Mouse (Mus musculus): ENCODE data around the gene Akt3. TPM values are rescaled to one million over a fixed set of nuclear protein-coding genes. Genes with fewer than 3 reads are reported as not detected.

Akt3 gene
- polyA plus RNA-seq, 1 experiment = 3.6 TPM

DNA sequence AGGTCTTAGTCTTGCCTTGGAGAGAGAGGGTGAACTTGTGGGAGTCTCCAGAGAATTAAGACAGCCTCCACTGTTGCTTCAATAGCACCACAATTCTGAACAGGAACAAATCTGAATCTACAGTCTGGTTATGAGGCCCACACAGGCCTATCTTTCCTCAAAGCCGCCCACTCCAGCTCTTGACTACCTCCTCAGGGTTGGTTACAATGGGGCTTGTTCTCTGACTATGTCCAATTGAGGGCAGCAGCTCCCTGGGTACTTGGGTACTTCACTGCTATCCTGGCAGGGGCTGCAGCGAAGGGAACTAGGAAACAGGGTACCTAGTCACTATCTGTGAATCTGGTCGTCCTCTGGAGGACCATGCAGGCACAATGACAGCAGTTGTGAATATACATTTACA lies 230.3 kb downstream of the Akt3 start:
- no peak overlapping the region for H3K27ac ChIP-seq (ENCODE audit: insufficient read depth, low read depth, low read length)
- no peaks in the 10 kb centered on the region for H3K36me3 ChIP-seq (ENCODE audit: control insufficient read depth, insufficient read depth, low read length)
- no peaks in the 10 kb centered on the region for H3K4me1 ChIP-seq (ENCODE audit: control insufficient read depth, insufficient read depth, low read length)
- 93% methylated on average over 3 of the region's 3 CpGs for WGBS
- no peak overlapping the region for H3K4me3 ChIP-seq (ENCODE audit: insufficient read depth, low read depth, low read length)
- H3K27me3 ChIP-seq (replicated peaks; ENCODE audit: control insufficient read depth, insufficient read depth, low read length) = no peaks in the 10 kb centered on the region
- no peak for DNase-seq
- TF ChIP-seq CTCF (conservative IDR thresholded peaks at IDR 0.05; ENCODE audit: insufficient read depth, insufficient read length, low read depth, low read length) = no peak

DNA sequence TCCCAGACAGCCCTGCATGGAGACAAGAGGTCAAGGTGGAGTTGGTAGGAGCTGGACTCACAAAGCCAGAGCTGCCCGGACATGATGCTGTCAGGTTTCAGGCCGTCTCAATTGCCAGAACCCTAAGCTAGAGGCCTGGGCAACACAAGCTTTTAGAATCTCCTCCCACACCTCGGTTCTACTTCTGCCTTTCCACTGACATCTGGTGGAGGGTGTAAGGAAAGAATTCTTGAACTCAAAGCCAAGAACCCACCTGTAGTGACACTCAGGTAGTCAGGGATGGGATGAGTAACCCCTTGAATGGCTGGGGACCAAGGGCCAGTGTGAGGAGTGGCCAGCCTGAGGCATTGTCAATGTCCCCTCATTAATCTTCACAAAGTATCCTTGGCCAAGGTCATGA lies 235.3 kb downstream of the Akt3 start:
- H3K4me1 ChIP-seq (ENCODE audit: control insufficient read depth, insufficient read depth, low read length) = no peaks in the 10 kb centered on the region
- DNase-seq = no peak
- no peak overlapping the region for H3K27ac ChIP-seq (ENCODE audit: insufficient read depth, low read depth, low read length)
- no peak overlapping the region for H3K4me3 ChIP-seq (ENCODE audit: insufficient read depth, low read depth, low read length)
- no peak for TF ChIP-seq POLR2A (IDR thresholded peaks at IDR 0.05; ENCODE audit: low read depth, low read length)
- TF ChIP-seq CTCF (conservative IDR thresholded peaks at IDR 0.05; ENCODE audit: insufficient read depth, insufficient read length, low read depth, low read length) = no peak
- H3K36me3 ChIP-seq (ENCODE audit: control insufficient read depth, insufficient read depth, low read length) = no peaks in the 10 kb centered on the region; the same call in 1 of the 2 replicates
- H3K27me3 ChIP-seq (replicated peaks; ENCODE audit: control insufficient read depth, insufficient read depth, low read length) = no peaks in the 10 kb centered on the region
- WGBS = 40% methylated on average over 3 of the region's 3 CpGs

DNA sequence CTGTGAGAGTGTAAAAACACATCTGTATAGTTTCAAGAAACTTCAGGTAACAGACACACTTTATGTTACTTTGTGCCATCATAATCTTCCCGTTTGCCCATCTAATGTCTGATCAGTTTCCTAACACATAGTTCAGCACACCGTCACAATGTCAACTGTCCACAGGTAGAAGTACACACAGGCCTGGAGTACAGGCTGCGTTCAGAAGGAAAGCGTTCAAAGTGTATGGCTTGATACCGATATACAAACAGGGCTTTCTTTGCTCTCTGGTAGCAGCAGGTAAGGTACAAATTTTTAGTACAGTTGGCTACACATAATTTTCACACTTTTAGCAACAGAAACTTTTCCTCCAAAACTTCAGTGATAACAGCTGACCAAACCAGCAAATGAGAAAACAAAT lies 238.3 kb downstream of the Akt3 start:
- Histone ChIP-seq H3K36me3 (ENCODE audit: control insufficient read depth, insufficient read depth, low read length) (no peaks in the 10 kb centered on the region; the same call in 1 of the 2 replicates), H3K4me3 (ENCODE audit: insufficient read depth, low read depth, low read length) (no peak overlapping the region), H3K27ac (ENCODE audit: insufficient read depth, low read depth, low read length) (no peak overlapping the region), H3K4me1 (ENCODE audit: control insufficient read depth, insufficient read depth, low read length) (no peaks in the 10 kb centered on the region), H3K27me3 (replicated peaks; ENCODE audit: control insufficient read depth, insufficient read depth, low read length) (no peaks in the 10 kb centered on the region)
- no peak for TF ChIP-seq CTCF (conservative IDR thresholded peaks at IDR 0.05; ENCODE audit: insufficient read depth, insufficient read length, low read depth, low read length)
- no peak for TF ChIP-seq POLR2A (IDR thresholded peaks at IDR 0.05; ENCODE audit: low read depth, low read length)
- DNase-seq = no peak
- WGBS = 94% methylated on average over 5 of the region's 5 CpGs

DNA sequence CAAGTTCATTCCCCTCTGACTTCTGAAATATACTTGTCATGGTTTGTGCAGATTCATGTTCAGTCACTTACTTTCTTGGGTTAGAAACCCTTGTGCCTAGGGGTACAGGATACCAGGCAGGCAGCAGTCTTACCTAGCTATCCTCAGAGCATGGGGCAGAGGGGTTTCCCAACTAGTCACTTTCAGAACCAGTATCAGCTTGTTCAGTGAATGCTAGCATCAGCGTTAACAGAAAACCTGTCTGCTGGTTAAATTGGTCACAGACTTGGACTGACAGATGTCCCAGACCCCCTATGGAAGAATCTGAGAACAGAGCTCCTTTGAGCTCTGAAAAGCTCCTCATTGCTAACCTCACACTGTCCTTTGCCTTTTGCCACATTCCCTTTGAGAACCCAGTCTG lies 239.3 kb downstream of the Akt3 start:
- H3K27ac ChIP-seq (ENCODE audit: insufficient read depth, low read depth, low read length) = no peak overlapping the region
- WGBS = 98% methylated on average over 1 of the region's 1 CpGs
- TF ChIP-seq CTCF (conservative IDR thresholded peaks at IDR 0.05; ENCODE audit: insufficient read depth, insufficient read length, low read depth, low read length) (no peak), POLR2A (IDR thresholded peaks at IDR 0.05; ENCODE audit: low read depth, low read length) (no peak)
- no peaks in the 10 kb centered on the region for H3K27me3 ChIP-seq (replicated peaks; ENCODE audit: control insufficient read depth, insufficient read depth, low read length)
- H3K4me3 ChIP-seq (ENCODE audit: insufficient read depth, low read depth, low read length) = no peak overlapping the region
- no peaks in the 10 kb centered on the region; the same call in 1 of the 2 replicates for H3K36me3 ChIP-seq (ENCODE audit: control insufficient read depth, insufficient read depth, low read length)
- H3K4me1 ChIP-seq (ENCODE audit: control insufficient read depth, insufficient read depth, low read length) = no peaks in the 10 kb centered on the region
- DNase-seq = no peak

DNA sequence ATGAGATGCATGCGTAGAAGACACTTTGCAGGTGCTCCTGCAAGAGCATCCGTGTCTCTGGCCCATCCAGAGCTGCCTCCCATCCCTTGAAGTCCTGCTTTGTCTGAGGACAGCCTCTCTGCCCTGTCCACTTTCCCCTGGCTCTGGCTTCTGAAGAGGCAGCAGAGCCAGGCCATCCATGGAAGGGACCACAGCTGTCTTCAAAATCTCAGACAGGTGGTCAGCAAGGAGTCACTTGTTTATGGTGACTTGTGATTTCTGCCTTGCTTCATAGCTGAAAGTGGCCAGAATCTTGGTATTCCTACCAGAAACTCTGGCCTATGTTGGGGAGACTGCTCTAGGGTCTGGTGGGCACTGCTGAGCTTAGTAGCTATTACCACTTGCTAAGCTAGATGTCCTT lies 241.3 kb downstream of the Akt3 start:
- TF ChIP-seq POLR2A (IDR thresholded peaks at IDR 0.05; ENCODE audit: low read depth, low read length) = no peak
- TF ChIP-seq CTCF (conservative IDR thresholded peaks at IDR 0.05; ENCODE audit: insufficient read depth, insufficient read length, low read depth, low read length) = no peak
- WGBS = 92% methylated on average over 2 of the region's 2 CpGs
- H3K4me1 ChIP-seq (ENCODE audit: control insufficient read depth, insufficient read depth, low read length) = no peaks in the 10 kb centered on the region
- H3K27me3 ChIP-seq (replicated peaks; ENCODE audit: control insufficient read depth, insufficient read depth, low read length) = no peaks in the 10 kb centered on the region
- H3K36me3 ChIP-seq (ENCODE audit: control insufficient read depth, insufficient read depth, low read length) = no peaks in the 10 kb centered on the region
- no peak overlapping the region for H3K27ac ChIP-seq (ENCODE audit: insufficient read depth, low read depth, low read length)
- H3K4me3 ChIP-seq (ENCODE audit: insufficient read depth, low read depth, low read length) = no peak overlapping the region
- DNase-seq = no peak

DNA sequence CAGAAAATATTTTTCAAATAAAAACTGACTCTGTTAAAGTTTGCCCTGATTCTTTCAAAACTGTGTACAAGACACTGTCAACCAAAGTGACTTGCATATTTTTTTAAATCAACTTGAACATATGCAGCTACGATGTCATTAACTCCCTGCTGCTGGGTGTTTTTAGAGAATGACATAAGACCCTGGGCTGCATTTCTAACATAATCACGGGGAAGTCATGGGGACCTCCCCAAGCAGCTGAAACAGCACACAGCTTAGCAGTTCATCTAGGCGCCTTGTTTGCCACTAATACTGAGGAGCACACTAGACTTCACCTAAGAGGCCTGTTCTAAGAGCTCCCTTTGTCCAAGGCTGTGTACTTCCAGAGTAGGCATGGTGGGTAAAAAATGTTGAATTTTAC lies 242.1 kb downstream of the Akt3 start:
- WGBS = 62% methylated on average over 3 of the region's 3 CpGs
- Histone ChIP-seq H3K27me3 (replicated peaks; ENCODE audit: control insufficient read depth, insufficient read depth, low read length) (no peaks in the 10 kb centered on the region), H3K4me3 (ENCODE audit: insufficient read depth, low read depth, low read length) (no peak overlapping the region), H3K27ac (ENCODE audit: insufficient read depth, low read depth, low read length) (no peak overlapping the region), H3K4me1 (ENCODE audit: control insufficient read depth, insufficient read depth, low read length) (no peaks in the 10 kb centered on the region), H3K36me3 (ENCODE audit: control insufficient read depth, insufficient read depth, low read length) (no peaks in the 10 kb centered on the region)
- no peak for TF ChIP-seq CTCF (conservative IDR thresholded peaks at IDR 0.05; ENCODE audit: insufficient read depth, insufficient read length, low read depth, low read length)
- TF ChIP-seq POLR2A (IDR thresholded peaks at IDR 0.05; ENCODE audit: low read depth, low read length) = no peak
- DNase-seq = no peak

DNA sequence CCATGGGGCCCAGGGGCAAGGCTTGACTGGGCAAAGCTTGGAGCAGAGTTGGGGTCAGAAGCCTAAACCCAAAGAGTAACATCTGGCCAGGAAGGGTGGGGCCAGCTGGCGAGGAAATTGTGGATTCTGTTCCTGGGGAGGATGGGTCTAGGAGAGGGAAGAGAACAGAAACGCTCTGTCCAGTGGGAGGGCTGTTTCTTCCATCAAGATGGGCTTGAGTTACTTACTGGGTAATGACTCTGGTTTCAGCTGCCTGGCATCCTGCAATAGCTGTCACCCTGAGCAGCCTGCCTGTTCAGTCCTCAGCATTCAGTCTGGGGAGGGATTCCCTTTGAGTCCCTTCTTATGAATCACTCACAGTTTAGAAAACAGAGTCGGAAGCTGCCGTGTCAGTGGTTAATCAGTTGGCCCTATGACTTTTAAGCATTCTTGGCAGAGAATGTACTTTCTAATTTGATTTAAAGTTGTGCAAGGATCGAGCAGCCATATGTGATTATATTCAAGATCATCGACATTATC lies 243.0 kb downstream of the Akt3 start:
- Histone ChIP-seq H3K36me3 (ENCODE audit: control insufficient read depth, insufficient read depth, low read length) (no peaks in the 10 kb centered on the region), H3K27me3 (replicated peaks; ENCODE audit: control insufficient read depth, insufficient read depth, low read length) (no peaks in the 10 kb centered on the region), H3K27ac (ENCODE audit: insufficient read depth, low read depth, low read length) (peak overlapping the region; percentile 31; the same call in 1 of the 2 replicates), H3K4me1 (ENCODE audit: control insufficient read depth, insufficient read depth, low read length) (no peaks in the 10 kb centered on the region), H3K4me3 (ENCODE audit: insufficient read depth, low read depth, low read length) (no peak overlapping the region)
- WGBS = 56% methylated on average over 6 of the region's 6 CpGs
- TF ChIP-seq CTCF (conservative IDR thresholded peaks at IDR 0.05; ENCODE audit: insufficient read depth, insufficient read length, low read depth, low read length) (no peak), POLR2A (IDR thresholded peaks at IDR 0.05; ENCODE audit: low read depth, low read length) (no peak)
- no peak for DNase-seq
